Mouse (Mus musculus): ENCODE results near the gene Ccdc85b. TPM values are rescaled to one million over a fixed set of nuclear protein-coding genes. Genes with fewer than 3 reads are reported as not detected.

Ccdc85b gene
- polyA plus RNA-seq, 1 experiment from 2014 or later = 6.2 TPM

Other genes starting within 250 kb of the Ccdc85b start
- 26.7 and 28.9 TPM in 2 replicates for gene Pacs1, start 184.8 kb downstream of the Ccdc85b start, polyA plus RNA-seq (2015; fragmentation: Nextera tagmentation; extraction: Ambion mirVana)
- gene Sf3b2, start 162.4 kb downstream of the Ccdc85b start, polyA plus RNA-seq (2015; fragmentation: Nextera tagmentation; extraction: Ambion mirVana) = 393 and 399 TPM in 2 replicates
- gene Gal3st3, start 159.6 kb downstream of the Ccdc85b start, polyA plus RNA-seq (2015; fragmentation: Nextera tagmentation; extraction: Ambion mirVana) = 9.3 and 9.7 TPM in 2 replicates
- not detected in 2 replicates for gene Catsper1, start 122.2 kb downstream of the Ccdc85b start, polyA plus RNA-seq (2015; fragmentation: Nextera tagmentation; extraction: Ambion mirVana)
- gene Cst6, start 108.3 kb downstream of the Ccdc85b start, polyA plus RNA-seq (2015; fragmentation: Nextera tagmentation; extraction: Ambion mirVana) = 1.2 and 1.9 TPM in 2 replicates
- 54.9 and 62.3 TPM in 2 replicates for gene Eif1ad, start 91.2 kb downstream of the Ccdc85b start, polyA plus RNA-seq (2015; fragmentation: Nextera tagmentation; extraction: Ambion mirVana)
- gene Banf1, start 90.7 kb downstream of the Ccdc85b start, polyA plus RNA-seq (2015; fragmentation: Nextera tagmentation; extraction: Ambion mirVana) = 442 and 445 TPM in 2 replicates
- gene Sart1, start 69.2 kb downstream of the Ccdc85b start, polyA plus RNA-seq (2015; fragmentation: Nextera tagmentation; extraction: Ambion mirVana) = 81.8 and 84.8 TPM in 2 replicates
- gene Tsga10ip, start 55.4 kb downstream of the Ccdc85b start, polyA plus RNA-seq (2015; fragmentation: Nextera tagmentation; extraction: Ambion mirVana) = 0.15 and 0.31 TPM in 2 replicates
- 301 and 336 TPM in 2 replicates for gene Drap1, start 32.9 kb downstream of the Ccdc85b start, polyA plus RNA-seq (2015; fragmentation: Nextera tagmentation; extraction: Ambion mirVana)
- 74.6 and 77.9 TPM in 2 replicates for gene AI837181, start 32.8 kb downstream of the Ccdc85b start, polyA plus RNA-seq (2015; fragmentation: Nextera tagmentation; extraction: Ambion mirVana)
- not detected in 2 replicates for gene Fosl1, start 10.3 kb downstream of the Ccdc85b start, polyA plus RNA-seq (2015; fragmentation: Nextera tagmentation; extraction: Ambion mirVana)
- 129 and 131 TPM in 2 replicates for gene Fibp, start 2.7 kb upstream of the Ccdc85b start, polyA plus RNA-seq (2015; fragmentation: Nextera tagmentation; extraction: Ambion mirVana)
- gene Ctsw, start 10.6 kb upstream of the Ccdc85b start, polyA plus RNA-seq (2015; fragmentation: Nextera tagmentation; extraction: Ambion mirVana) = 1.7 and 2.3 TPM in 2 replicates
- 209 and 216 TPM in 2 replicates for gene Efemp2, start 16.1 kb upstream of the Ccdc85b start, polyA plus RNA-seq (2015; fragmentation: Nextera tagmentation; extraction: Ambion mirVana)
- 40.5 and 42.8 TPM in 2 replicates for gene Mus81, start 30.5 kb upstream of the Ccdc85b start, polyA plus RNA-seq (2015; fragmentation: Nextera tagmentation; extraction: Ambion mirVana)
- gene Cfl1, start 32.6 kb upstream of the Ccdc85b start, polyA plus RNA-seq (2015; fragmentation: Nextera tagmentation; extraction: Ambion mirVana) = 2,537 and 2,628 TPM in 2 replicates
- not detected in 2 replicates for gene 1700020D05Rik, start 45.9 kb upstream of the Ccdc85b start, polyA plus RNA-seq (2015; fragmentation: Nextera tagmentation; extraction: Ambion mirVana)
- gene Snx32, start 52.6 kb upstream of the Ccdc85b start, polyA plus RNA-seq (2015; fragmentation: Nextera tagmentation; extraction: Ambion mirVana) = 12.1 and 13.4 TPM in 2 replicates
- gene Ovol1, start 102.8 kb upstream of the Ccdc85b start, polyA plus RNA-seq (2015; fragmentation: Nextera tagmentation; extraction: Ambion mirVana) = 1.7 and 3.0 TPM in 2 replicates
- gene Ap5b1, start 110.1 kb upstream of the Ccdc85b start, polyA plus RNA-seq (2015; fragmentation: Nextera tagmentation; extraction: Ambion mirVana) = 2.3 and 2.7 TPM in 2 replicates
- gene Rnaseh2c, start 144.0 kb upstream of the Ccdc85b start, polyA plus RNA-seq (2015; fragmentation: Nextera tagmentation; extraction: Ambion mirVana) = 143 and 144 TPM in 2 replicates
- 61.5 and 62.7 TPM in 2 replicates for gene Kat5, start 152.3 kb upstream of the Ccdc85b start, polyA plus RNA-seq (2015; fragmentation: Nextera tagmentation; extraction: Ambion mirVana)
- gene Rela, start 179.6 kb upstream of the Ccdc85b start, polyA plus RNA-seq (2015; fragmentation: Nextera tagmentation; extraction: Ambion mirVana) = 47.6 and 48.5 TPM in 2 replicates
- 25.2 and 27.8 TPM in 2 replicates for gene Sipa1, start 205.8 kb upstream of the Ccdc85b start, polyA plus RNA-seq (2015; fragmentation: Nextera tagmentation; extraction: Ambion mirVana)
- 18.2 and 18.5 TPM in 2 replicates for gene Map3k11, start 230.8 kb upstream of the Ccdc85b start, polyA plus RNA-seq (2015; fragmentation: Nextera tagmentation; extraction: Ambion mirVana)
- 25.4 and 28.7 TPM in 2 replicates for gene Pcnx3, start 231.0 kb upstream of the Ccdc85b start, polyA plus RNA-seq (2015; fragmentation: Nextera tagmentation; extraction: Ambion mirVana)
- 0.51 and 0.75 TPM in 2 replicates for gene Kcnk7, start 246.5 kb upstream of the Ccdc85b start, polyA plus RNA-seq (2015; fragmentation: Nextera tagmentation; extraction: Ambion mirVana)

All from limb, embryonic 13.5 days (tissue).